Mouse (Mus musculus): ENCODE measurements at regions not wholly inside any gene's neighbourhood (a gene's known extent, or its start where the extent isn't known, plus 50 kb on each side); places are given as distances from the start of the nearest gene placed in this dataset.
A peak's percentile ranks its signal among the peaks of the same experiment; 100 is the strongest.

DNA sequence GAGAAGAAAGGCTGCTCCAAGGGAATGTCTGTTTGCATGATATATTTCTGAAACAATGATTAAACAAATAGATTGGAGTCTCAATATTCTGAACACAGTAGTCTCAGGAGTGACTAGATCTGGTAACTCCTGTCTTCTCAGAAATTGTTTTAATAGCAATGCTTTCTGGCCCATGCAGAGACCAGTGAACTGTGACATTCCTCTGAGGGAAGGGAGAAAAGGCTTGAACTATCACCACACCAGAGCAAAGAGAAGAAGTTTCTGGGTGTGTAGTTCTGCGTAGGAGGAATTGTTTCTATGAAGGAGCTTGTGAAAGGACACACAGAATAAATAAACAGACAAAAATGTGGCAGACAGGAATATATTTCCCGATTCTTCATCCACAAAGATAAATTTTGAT, 277.1 kb downstream of the Osr1 start:
- ATAC-seq (ENCODE audit: low TSS enrichment) = no peak

DNA sequence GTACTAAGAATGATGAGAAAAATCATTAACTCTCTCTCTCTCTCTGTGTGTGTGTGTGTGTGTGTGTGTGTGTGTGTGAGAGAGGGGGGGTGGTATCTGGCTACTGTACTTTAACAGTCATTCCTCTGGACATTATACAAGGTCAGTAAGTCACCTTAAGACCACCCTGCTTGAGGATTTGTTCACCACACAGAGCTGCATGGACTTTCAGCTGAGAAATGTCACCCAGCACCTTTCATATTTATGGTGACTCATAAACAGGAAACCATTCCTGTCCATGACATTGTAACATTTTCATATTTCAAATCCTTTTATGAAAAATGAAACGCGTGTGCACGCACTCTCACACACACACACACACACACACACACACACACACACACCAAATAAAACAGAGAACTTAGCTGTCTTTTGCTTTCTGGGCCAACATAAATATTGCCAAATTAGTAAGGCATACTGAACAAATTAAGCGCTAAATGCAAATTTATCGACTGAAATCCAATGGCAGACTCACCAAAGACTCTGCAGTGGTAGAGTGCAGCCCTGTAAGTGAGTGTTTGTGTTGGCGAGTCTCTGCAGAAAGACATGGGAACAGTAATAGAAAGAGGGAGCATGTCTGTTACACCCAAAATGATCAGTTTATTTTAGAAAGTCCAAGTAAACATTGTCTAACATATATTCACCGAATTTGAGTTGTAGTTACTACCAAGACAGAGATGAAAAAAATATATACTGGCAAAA, 277.7 kb downstream of the Osr1 start:
- ATAC-seq (ENCODE audit: low TSS enrichment) = no peak

GRCm38 (mm10) chr12:9855503-9856024, 285.6 kb downstream of the Osr1 start:
- peak; percentile 38 for ATAC-seq (ENCODE audit: low TSS enrichment)

DNA sequence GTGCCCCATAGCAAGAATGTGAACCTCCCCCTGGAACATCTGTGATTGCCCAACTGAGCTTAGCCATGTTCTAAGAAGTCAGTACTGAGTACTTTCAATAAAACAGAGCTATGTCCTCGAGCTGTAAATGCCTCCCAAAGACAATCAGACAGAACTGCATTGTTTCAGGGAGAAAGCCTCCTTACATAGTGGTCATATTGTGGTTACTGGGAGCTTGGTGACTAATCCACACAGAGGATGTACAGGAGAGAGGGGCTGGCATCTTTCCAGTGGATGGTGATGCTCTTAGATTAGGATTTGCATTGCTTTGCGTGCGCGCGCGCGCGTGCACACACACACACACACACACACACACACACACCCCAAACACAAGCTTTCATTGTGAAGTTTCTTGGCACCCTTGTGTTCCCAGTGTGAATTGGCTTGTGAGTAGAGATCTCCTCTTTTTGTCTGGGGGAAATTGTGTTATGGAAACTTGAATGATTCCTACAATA, 286.3 kb downstream of the Osr1 start:
- peak; percentile 48 for ATAC-seq (ENCODE audit: low TSS enrichment)

- peak; percentile 93 for ATAC-seq (ENCODE audit: low TSS enrichment)
These were observed 288.1 kb downstream of the Osr1 start for GRCm38 (mm10) chr12:9857990-9858389.

DNA sequence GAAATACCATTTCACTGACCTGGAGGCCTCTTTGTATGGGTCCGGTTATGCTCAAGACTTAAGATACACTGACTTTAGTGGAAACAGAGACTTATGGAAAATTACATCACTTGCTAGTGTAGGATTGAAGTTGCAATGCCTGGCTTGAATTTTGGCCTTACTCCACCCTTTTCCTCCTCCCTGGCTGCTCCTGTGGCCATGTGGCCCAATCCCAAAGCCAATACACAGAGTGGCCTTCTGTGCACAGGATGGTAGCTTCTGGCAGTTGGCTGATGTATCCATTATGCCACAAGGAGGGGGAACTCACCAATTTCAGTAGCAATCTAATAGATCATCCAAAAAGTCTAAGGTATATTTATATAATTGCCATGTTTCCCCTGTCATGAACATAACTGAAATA, 292.4 kb downstream of the Osr1 start:
- no peak for ATAC-seq (ENCODE audit: low TSS enrichment)

DNA sequence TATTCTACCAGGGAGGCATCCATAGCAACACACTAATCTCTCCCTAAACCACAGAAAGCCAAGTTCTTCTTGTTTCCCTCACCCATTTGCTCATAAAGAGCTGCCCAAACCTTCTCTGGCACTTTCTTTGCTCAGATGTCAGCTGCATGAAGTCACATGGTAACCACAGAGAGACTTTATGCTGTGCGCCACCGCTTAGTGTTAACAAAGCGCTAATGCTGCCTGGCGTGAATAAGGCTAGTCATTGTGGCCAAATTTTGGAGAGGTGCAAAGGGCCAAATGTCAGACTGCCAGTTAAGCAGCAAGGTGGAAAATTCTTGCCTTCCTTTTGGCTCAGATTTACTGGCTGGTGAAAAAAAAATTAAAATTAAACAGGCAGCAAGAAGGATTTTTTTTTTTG, 302.3 kb downstream of the Osr1 start:
- no peak for ATAC-seq (ENCODE audit: low TSS enrichment)

DNA sequence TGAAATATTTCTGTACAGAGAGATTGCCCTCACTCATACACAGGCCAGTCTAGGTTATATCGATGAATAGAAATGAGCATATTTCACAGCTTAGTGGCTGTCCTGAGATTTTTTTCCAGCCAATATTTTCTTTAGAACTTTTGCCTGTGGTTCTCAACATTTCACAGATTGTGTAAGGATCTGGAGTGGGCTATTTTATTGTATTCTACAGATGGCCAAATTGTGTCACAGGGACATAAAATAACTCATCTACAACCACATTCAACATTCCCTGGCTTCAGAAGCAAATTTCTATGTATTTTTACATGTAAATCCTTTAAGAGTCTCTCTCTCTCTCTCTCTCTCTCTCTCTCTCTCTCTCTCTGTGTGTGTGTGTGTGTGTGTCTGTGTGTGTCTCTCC, 303.3 kb downstream of the Osr1 start:
- ATAC-seq (ENCODE audit: low TSS enrichment) = peak; percentile 62

- no peak for ATAC-seq (ENCODE audit: low TSS enrichment)
These were observed 304.9 kb downstream of the Osr1 start for GRCm38 (mm10) chr12:9874823-9875222.

GRCm38 (mm10) chr12:9881953-9882623, 312.2 kb downstream of the Osr1 start:
- no peak for ATAC-seq (ENCODE audit: low TSS enrichment)

- no peak for ATAC-seq (ENCODE audit: low TSS enrichment)
These were observed 313.3 kb downstream of the Osr1 start for GRCm38 (mm10) chr12:9883037-9883730.

- ATAC-seq (ENCODE audit: low TSS enrichment) = no peak
These were observed 324.6 kb downstream of the Osr1 start for GRCm38 (mm10) chr12:9894521-9894920.

DNA sequence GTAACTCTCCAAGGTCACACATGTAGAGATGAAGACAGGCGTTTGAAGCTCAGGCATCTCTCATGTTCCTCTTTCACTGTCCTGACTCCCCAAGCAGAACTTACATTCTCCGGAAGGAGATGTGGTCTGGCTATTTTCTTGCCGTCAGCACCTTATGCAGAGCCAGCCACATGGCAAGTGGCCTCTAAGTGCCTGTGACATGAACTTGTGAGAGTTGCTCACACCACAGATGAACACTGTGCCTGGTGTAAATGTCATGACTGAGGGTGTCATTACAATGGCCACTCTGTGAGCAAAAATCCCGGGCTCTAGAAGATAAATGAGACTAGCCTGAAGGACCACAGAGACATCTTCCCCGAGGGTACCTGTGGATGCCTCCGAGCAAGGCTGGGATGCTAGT, 328.1 kb downstream of the Osr1 start:
- no peak for ATAC-seq (ENCODE audit: low TSS enrichment)

- no peak for ATAC-seq (ENCODE audit: low TSS enrichment)
These were observed 328.5 kb downstream of the Osr1 start for GRCm38 (mm10) chr12:9898420-9898819.

DNA sequence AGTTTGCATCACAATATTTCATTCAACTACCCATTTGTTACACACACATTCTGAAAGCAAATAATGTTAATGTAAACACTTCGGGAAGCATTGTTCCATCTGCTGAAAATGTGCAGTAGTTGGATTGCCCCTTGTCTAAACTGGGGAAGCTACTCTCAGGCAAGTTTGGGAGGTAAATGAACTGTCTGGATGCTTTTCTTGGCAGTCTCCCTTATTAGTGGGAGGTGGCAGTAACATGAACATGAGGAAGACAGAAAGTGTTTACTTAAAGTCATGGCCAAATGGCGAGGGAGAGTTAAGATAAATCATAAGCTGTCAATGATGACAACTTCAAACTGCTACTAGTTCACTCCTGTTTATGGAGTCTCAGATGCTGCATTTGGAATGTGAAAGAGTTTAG, 332.0 kb downstream of the Osr1 start:
- no peak for ATAC-seq (ENCODE audit: low TSS enrichment)

DNA sequence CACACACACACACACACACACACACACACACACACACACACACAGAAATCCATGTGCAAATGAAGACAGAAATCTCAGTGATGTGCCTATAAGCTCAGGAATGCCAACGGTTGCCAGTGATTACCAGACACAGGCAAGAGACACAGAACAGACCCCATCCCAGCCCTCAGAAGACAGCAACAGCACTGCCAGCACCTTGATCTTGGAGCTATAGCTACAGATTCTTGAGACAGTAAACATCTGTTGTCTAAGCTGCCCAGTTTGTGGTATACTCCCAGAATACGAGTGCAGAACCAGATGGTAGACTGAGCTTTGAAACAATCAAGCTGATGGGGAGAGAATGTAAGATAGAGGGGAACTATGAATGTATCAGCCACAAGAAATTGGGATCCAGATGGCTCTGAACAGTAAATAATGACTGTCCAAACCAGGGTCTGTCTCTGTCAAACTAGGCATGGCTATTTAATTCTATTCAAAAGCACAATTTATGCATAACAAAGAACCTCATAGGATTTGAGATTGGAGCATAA, 333.9 kb downstream of the Osr1 start:
- no peak for ATAC-seq (ENCODE audit: low TSS enrichment)

GRCm38 (mm10) chr12:9912333-9912732, 342.4 kb downstream of the Osr1 start:
- ATAC-seq (ENCODE audit: low TSS enrichment) = no peak

DNA sequence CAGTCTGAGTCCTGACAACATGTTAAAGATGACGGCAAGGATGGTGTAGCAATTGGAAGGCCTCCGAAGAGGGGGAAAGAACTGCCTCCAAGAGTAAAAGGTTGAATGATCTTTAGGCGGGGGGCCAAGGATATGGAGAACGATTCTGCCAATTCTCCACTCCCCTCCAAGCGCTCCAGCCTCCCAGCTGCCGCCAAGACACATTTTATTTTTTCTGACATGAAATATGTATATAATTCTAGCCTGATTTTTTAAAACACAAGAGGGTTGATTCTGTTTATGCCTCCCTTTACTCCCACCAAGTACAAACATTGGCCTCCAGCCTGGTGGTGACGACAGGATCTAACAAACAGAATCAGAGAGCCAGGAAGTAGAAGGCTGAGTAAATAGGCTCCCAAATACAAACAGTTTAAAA, 345.8 kb downstream of the Osr1 start:
- ATAC-seq (ENCODE audit: low TSS enrichment) = peak; percentile 41; the same call in 1 of the 2 replicates

DNA sequence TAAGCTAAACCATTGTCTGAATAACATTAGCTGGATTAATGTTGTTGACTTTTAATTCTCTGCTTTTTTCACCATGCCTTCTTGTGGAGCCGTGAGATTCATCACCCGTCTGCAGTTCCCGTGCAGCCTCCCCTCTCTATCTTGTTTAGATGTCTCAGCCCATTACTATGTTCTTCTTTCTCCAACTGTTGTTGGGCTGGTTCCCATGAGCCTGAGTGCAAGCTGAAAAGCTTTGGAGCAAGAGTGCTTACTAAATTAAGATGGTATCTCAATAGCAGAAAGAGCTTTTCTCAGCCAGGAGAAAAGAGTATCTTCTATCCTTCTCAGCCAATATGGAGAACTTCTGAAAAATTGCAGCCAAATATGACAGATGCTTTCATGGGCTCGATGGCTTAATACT, 348.1 kb downstream of the Osr1 start:
- peak; percentile 55; the same call in 1 of the 2 replicates for ATAC-seq (ENCODE audit: low TSS enrichment)

DNA sequence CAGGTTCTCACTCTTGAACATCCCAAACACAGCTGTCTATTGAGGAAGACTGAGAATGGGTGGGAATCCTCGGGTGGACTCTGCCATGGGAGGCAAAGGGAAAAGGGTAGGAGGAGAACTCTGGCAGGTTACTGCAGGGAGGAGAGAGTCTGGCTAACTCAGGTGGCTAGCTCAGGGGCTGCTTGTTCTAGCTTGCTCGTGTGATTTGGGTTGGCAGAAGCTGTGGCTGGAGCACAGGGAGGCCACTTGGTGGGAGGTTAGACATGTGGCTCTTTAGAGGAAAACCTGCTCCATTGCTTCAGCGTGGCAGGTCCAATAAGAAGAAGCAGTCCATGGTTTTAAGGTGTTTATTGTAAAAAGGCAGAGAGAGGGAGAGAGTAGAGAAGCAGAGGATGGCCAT, 349.1 kb downstream of the Osr1 start:
- ATAC-seq (ENCODE audit: low TSS enrichment) = no peak

DNA sequence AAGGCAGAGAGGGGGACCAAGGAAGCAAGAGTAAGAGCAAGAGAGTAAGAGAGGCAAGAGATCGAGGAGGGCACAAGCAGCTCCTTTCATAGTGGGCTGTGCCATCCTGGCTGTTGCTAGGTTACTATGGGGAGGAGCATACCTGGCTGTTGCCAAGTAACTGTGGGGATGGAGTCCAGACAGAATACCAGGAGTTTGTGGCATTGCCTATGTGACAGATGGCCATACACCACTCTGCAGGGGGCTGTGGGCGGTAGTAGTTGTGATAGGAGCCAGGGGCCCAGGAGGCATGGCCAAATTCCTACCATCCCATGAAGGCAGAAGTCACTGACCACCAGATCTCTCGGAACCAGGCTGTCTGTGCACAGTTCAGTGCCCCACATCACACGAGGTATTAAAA, 349.5 kb downstream of the Osr1 start:
- ATAC-seq (ENCODE audit: low TSS enrichment) = no peak

DNA sequence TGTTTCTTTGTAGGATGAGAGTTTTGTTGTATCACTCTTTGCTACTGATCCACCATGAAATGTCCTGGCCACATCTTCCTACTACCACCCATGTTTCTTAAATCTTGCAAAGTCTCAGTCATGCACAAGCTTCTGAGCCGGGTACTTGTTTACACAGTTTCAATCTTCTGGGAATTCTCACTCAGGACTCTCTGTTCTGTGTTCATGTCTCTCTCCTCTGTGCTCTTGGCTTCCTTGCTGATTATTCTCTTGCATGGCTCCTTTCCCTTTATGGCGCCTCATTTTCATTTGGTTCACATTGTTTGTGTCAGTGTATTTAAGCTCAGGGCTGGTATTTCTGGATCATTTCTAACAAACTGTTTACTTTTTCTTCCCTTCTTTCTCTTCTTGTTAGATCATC, 350.5 kb downstream of the Osr1 start:
- ATAC-seq (ENCODE audit: low TSS enrichment) = no peak
